Comparison of ENCODE assay signal across 9 mouse cellular contexts in the genomic region with DNA sequence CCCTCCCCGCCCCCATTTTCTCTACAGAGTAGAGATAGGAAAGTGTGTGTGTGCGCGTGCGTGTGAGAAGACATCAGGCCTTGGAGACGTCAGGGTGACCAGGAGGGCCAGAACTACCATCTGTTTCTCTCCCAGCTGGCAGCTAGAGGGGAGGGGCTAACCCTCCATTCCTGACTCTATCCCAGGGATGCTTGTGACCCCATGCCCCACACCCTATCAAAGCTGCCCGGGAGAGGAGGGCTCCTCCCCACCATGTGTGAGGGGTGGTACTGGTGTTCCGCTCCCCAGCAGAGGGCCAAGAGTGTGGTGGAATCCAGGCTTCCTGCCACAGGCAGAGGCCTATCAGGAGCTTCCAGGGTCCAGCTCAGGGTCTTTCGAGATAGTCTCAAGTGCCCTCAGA. TPM values are rescaled to one million over a fixed set of nuclear protein-coding genes. Genes with fewer than 3 reads are reported as not detected.
DNase-seq lines count a peak whose midpoint lies in the region; ATAC-seq lines count a peak whose summit lies in the region.
"Had no signal": no experiment of that assay in that cellular context is flagged by ENCODE, and none has a peak within 500 bp of the region (broad histone marks: within the 10 kb centered on the region; RNA-seq: fewer than 3 reads in every experiment).

No protein-coding gene starts in this region.

- 0 out of 2 replicates have a peak, but pooled peaks have one; percentile 17 for ATAC-seq in heart, embryonic 14.5 days (ENCODE audit: insufficient number of reproducible peaks, insufficient read depth, low FRiP score, low read depth)
- no peak; the same call in 1 of the 2 replicates for ATAC-seq in embryonic facial prominence, embryonic 13.5 days (ENCODE audit: insufficient number of reproducible peaks, insufficient read depth, low FRiP score, low TSS enrichment, low read depth)

- no peak overlapping the region for H3K4me2 ChIP-seq in heart, embryonic 14.5 days (ENCODE audit: low read length)
- 0 out of 2 replicates have a peak overlapping the region, but pooled peaks have one; percentile 3 for H3K4me2 ChIP-seq in embryonic facial prominence, embryonic 13.5 days
- H3K4me2 ChIP-seq: limb, embryonic 12.5 days had no signal

- no peak overlapping the region for H3K27ac ChIP-seq in heart, embryonic 14.5 days (replicated peaks in 1 of 2; ENCODE audit: control insufficient read depth in 1 of 2, insufficient read depth in 1 of 2, low read depth in 2 of 2, low read length in 2 of 2)
- no peak overlapping the region for H3K27ac ChIP-seq in embryonic facial prominence, embryonic 13.5 days
- H3K27ac ChIP-seq: limb, embryonic 12.5 days had no signal

- intact Hi-C loops in heart, postnatal 25 days (cut with DNase I), result no loop called here

- H3K4me3 ChIP-seq in heart, embryonic 14.5 days (ENCODE audit: control insufficient read depth in 1 of 2, insufficient read depth in 1 of 2, low read depth in 1 of 2, low read length in 2 of 2), result no peak overlapping the region
- H3K4me3 ChIP-seq in embryonic facial prominence, embryonic 13.5 days, result 0 out of 2 replicates have a peak overlapping the region, but pooled peaks have one; percentile 6
- H3K4me3 ChIP-seq: limb, embryonic 12.5 days had no signal

- H3K36me3 ChIP-seq in heart, embryonic 14.5 days (ENCODE audit: control insufficient read depth, insufficient read depth, low read length), result no peaks in the 10 kb centered on the region
- H3K36me3 ChIP-seq in embryonic facial prominence, embryonic 13.5 days, result no peaks in the 10 kb centered on the region
- H3K36me3 ChIP-seq: limb, embryonic 12.5 days had no signal

- WGBS in heart, embryonic 14.5 days, result 38% methylated on average over 8 of the region's 8 CpGs
- 50% methylated on average over 8 of the region's 8 CpGs for WGBS in embryonic facial prominence, embryonic 13.5 days

- no peak overlapping the region for H3K9ac ChIP-seq in heart, embryonic 14.5 days (ENCODE audit: low read length)
- no peak overlapping the region for H3K9ac ChIP-seq in embryonic facial prominence, embryonic 13.5 days
- H3K9ac ChIP-seq: limb, embryonic 12.5 days had no signal

- H3K9me3 ChIP-seq in heart, embryonic 14.5 days (ENCODE audit: control insufficient read depth, low read length), result no peaks in the 10 kb centered on the region
- no peaks in the 10 kb centered on the region for H3K9me3 ChIP-seq in embryonic facial prominence, embryonic 13.5 days
- H3K9me3 ChIP-seq: limb, embryonic 12.5 days had no signal

- peaks cover 46% of the 10 kb centered on the region for H3K27me3 ChIP-seq in heart, embryonic 14.5 days (ENCODE audit: control insufficient read depth, insufficient read depth, low read length)
- peaks cover 57% of the 10 kb centered on the region for H3K27me3 ChIP-seq in embryonic facial prominence, embryonic 13.5 days

- peaks cover 0 to 2% of the 10 kb centered on the region in 2 experiments; a peak in 1 of 4 replicates for H3K4me1 ChIP-seq in heart, embryonic 14.5 days (ENCODE audit: control insufficient read depth in 2 of 2, insufficient read depth in 2 of 2, low read length in 2 of 2)
- H3K4me1 ChIP-seq in embryonic facial prominence, embryonic 13.5 days, result peaks cover 32% of the 10 kb centered on the region

- no peak for DNase-seq in heart, postnatal 25 days (ENCODE audit: low spot score)
- peak; percentile 51 for DNase-seq in embryo, embryonic 10 days (ENCODE audit: low spot score)
- DNase-seq in mesoderm, embryonic 11.5 days (ENCODE audit: low read depth, low spot score), result peak; percentile 48
- DNase-seq in lung, postnatal 36 days, result no peak
- no peak for DNase-seq in kidney, postnatal 4 days
- DNase-seq: kidney, adult 8-10 months had no signal

RNA-seq across cellular contexts. Expression of gene Sox10, which starts 1.7 kb away (rescaled TPM):
- polyA plus RNA-seq in heart, embryonic 14.5 days (2014; fragmentation: Nextera tagmentation; extraction: Ambion mirVana), result 0.63 and 0.80 TPM in 2 replicates
- total RNA-seq in heart, postnatal 25 days (2021), result 1 to 10 TPM in 1 of 2 experiments, under 1 TPM in 1; 0.92 to 1.3 TPM
- polyA plus RNA-seq in embryonic facial prominence, embryonic 13.5 days (2015; fragmentation: Nextera tagmentation; extraction: Ambion mirVana), result 8.0 and 11.6 TPM in 2 replicates

RNA-seq across cellular contexts. Expression of gene 1700088E04Rik, which starts 25.7 kb away (rescaled TPM):
- polyA plus RNA-seq in heart, embryonic 14.5 days (2014; fragmentation: Nextera tagmentation; extraction: Ambion mirVana), result 5.6 and 8.4 TPM in 2 replicates
- 1 to 10 TPM; 1.6 to 1.7 TPM for total RNA-seq in heart, postnatal 25 days (2021)
- 9.7 and 10.2 TPM in 2 replicates for polyA plus RNA-seq in embryonic facial prominence, embryonic 13.5 days (2015; fragmentation: Nextera tagmentation; extraction: Ambion mirVana)

RNA-seq across cellular contexts. Expression of gene Polr2f, which starts 25.9 kb away (rescaled TPM):
- polyA plus RNA-seq in heart, embryonic 14.5 days (2014; fragmentation: Nextera tagmentation; extraction: Ambion mirVana), result 271 and 299 TPM in 2 replicates
- total RNA-seq in heart, postnatal 25 days (2021), result 100 to 1,000 TPM; 132 TPM
- polyA plus RNA-seq in embryonic facial prominence, embryonic 13.5 days (2015; fragmentation: Nextera tagmentation; extraction: Ambion mirVana), result 348 and 353 TPM in 2 replicates

RNA-seq across cellular contexts. Expression of gene Micall1, which starts 58.0 kb away (rescaled TPM):
- polyA plus RNA-seq in heart, embryonic 14.5 days (2014; fragmentation: Nextera tagmentation; extraction: Ambion mirVana), result 18.9 and 20.2 TPM in 2 replicates
- 10 to 100 TPM; 51.9 to 57.7 TPM for total RNA-seq in heart, postnatal 25 days (2021)
- polyA plus RNA-seq in embryonic facial prominence, embryonic 13.5 days (2015; fragmentation: Nextera tagmentation; extraction: Ambion mirVana), result 12.8 and 13.8 TPM in 2 replicates

Comparison
In these comparisons a context has a peak if more than half of its experiments do, and no peak if none do; other contexts are left out.
1. DNase-seq: peak in embryo, embryonic 10 days (single experiment) and mesoderm, embryonic 11.5 days (single experiment); none in heart, postnatal 25 days (single experiment), lung, postnatal 36 days (single experiment) and kidney, postnatal 4 days (0 of 2).